Mouse (Mus musculus) mesoderm, embryonic 11.5 days (tissue): ENCODE data around the gene Fam71a.
A peak's percentile ranks its signal among the peaks of the same experiment; 100 is the strongest.

Experiments used
- DNase-seq: peaks from one replicate; pipeline ENCODE4 v3.0.0-alpha.2; 2012; ENCODE audit warnings: low read depth, low spot score

The Fam71a gene

DNA sequence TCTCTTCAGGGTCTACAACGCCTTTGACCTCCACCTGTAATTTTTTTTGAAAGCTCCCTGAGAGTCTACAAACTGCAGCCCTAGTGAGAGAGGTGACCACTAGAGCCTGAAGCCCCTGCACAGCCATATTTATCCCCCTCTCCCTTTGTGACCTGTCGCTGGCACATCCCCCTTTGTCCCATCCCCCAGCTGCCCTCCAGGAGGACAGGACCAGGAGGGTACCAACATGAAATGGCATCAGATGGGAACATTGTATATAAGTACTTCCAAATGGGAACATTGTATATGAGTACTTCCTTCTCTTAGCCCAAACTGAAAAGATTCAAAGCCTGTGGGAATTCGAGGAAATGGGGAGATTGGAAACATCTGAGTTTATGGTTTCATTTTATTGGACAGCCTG lies at the start of gene Fam71a:
Fam71a (minus strand) TSS at position 101 of the 400 bp plus-strand sequence.
- no peak for DNase-seq

DNA sequence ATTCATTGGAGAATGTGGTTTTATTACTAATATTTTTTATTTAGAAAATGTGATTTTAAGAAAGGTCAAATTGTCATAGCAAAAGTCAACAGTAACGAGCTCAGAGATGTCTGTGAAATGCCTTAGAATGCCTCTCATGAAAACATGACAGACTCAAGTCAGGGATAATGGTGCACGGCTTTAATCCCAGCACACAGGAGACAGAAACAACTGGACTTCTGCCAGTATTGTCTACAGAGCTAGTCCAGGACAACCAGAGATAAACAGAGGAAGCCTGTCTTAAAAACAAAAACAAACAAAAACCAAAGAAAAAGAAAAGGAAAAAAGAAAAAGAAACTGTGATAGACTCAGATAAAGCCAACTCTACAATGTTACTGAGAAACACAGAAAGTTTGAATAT lies 46.5 kb upstream of the Fam71a start:
- no peak for DNase-seq

DNA sequence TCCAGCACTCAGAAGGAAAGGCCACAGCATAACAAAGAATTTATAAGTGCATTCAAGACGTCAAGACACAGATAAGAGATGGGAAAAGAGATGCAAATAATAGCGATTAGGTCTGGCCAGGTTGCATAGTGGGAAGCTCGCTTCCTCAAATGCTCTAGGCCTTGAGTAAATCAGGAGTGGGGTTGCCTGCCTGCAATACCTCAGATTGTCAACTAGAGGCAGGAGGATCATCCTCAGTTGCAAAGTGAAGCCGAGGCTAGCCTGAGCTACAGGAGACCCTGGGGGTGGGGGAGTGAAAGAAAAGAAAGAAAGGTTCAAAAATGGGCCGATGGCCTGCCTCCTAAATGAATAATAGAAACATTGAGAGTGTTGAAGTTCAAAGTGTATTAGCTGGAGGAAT lies 41.2 kb upstream of the Fam71a start:
- no peak for DNase-seq

DNA sequence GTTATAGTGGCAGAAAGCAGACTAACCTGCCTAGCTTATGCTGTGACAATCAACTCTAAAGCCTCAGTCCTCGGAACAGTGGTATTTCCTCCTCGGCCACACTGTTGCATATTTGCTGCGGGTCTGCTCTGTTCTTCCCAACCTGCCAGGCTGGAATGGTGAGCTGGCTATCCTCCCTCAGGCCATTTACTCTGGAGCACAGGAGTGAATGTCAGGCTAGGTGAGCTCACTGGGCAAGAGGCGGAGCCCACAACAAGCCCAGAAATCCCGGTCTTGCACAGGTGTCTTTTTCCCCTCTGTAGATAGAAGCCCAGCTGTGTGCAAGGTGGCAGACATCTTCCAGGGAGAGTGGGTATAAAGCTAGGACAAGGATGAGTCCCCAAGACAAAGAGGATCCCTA lies 40.3 kb upstream of the Fam71a start:
- no peak for DNase-seq

- DNase-seq = no peak
Observed at GRCm38 (mm10) chr1:191203496-191203895, 38.9 kb upstream of the Fam71a start.

DNA sequence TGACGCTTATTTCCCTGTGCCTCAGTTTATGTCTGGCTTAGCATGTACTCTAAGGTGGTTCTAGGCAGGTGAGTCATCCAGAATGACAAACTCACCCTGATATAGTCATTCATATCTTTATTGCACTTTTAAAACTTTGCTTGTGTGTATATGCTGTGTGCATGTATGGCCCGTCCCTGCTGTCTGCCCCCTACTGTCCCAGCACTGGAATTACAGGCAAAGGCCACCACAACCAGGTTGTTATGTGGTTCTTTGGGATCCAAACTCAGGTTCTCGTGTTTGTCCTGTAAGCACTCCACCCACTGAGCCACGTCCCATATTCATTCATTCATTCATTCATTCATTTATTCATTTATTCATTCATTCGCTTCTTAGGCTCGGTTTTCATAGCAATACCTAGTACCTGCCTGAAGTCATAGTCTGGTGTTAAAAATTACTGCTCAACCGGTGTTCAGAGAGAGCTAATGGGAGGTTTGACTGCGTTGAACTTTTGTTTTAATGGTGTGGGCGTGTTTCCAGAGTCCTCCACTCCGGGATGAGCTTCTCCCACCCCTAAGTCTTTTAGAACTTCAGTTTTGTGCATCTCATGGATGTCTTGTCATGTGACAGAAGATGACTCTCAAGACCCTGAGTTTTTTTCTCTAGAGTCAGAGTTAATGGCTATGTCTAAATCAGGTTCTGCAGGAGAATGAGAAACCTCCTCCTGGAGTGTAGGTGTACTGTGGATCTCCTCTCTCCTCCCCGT lies 37.8 kb upstream of the Fam71a start:
- no peak for DNase-seq

GRCm38 (mm10) chr1:191200816-191201602 lies 36.4 kb upstream of the Fam71a start:
- no peak for DNase-seq

DNA sequence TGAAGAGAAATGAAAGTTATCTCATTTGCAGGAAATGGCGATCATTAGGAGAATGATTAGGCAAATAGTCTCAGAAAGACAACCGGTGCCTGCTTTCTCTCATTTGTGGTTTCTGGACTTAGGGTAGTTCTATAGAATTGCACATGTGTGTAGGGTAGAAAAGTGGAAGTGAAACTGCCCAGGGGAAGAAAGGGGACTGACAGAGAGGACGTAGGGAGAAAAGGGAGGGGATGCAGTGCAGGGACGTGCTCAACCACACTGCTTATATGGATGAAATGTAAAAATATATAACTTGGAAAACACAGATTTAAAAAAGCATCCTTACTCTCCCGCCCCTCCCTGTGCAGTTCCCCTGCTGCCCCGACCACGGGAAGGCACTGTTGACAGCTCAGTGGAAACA lies 33.3 kb upstream of the Fam71a start:
- DNase-seq = no peak

GRCm38 (mm10) chr1:191196016-191196415 lies 31.4 kb upstream of the Fam71a start:
- no peak for DNase-seq

GRCm38 (mm10) chr1:191193657-191194424 lies 29.2 kb upstream of the Fam71a start:
- no peak for DNase-seq

- no peak for DNase-seq
Observed at GRCm38 (mm10) chr1:191192751-191193150, 28.1 kb upstream of the Fam71a start.

- DNase-seq = no peak
Observed at GRCm38 (mm10) chr1:191192213-191192612, 27.6 kb upstream of the Fam71a start.

DNA sequence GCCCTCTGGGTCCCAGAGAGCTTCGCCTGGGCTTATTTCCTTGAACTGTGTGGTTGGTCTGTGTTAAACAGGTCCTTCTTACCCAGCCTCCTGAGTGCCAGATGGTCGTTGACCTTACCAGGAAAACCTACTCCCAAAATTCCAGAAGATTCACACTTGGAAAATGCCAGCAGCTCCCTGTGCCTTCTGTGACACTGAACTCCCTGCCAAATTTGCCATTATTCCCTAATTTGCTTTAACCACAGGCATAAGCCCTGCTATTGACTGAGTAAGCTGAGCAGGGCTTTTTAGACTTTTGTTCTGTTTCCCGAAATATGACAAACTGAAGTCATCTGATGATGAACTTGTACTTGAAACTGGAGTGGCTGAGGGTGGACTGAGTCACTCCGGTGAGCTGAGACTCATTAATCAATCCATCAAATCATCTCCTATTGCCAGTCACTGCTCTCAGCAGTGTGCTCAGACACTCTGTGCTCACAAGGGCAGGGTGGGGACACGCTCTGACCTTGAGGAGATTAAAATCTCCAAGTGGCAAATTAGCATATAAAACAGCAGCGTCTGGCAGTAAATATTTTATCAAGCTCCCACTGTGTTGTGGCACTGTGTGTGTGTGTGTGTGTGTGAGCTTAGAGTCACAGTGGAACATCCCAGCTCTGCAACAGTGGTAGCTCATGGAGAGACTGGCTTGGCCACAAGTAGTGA lies 25.2 kb upstream of the Fam71a start:
- no peak for DNase-seq

GRCm38 (mm10) chr1:191186386-191186770 lies 21.8 kb upstream of the Fam71a start:
- DNase-seq = no peak

DNA sequence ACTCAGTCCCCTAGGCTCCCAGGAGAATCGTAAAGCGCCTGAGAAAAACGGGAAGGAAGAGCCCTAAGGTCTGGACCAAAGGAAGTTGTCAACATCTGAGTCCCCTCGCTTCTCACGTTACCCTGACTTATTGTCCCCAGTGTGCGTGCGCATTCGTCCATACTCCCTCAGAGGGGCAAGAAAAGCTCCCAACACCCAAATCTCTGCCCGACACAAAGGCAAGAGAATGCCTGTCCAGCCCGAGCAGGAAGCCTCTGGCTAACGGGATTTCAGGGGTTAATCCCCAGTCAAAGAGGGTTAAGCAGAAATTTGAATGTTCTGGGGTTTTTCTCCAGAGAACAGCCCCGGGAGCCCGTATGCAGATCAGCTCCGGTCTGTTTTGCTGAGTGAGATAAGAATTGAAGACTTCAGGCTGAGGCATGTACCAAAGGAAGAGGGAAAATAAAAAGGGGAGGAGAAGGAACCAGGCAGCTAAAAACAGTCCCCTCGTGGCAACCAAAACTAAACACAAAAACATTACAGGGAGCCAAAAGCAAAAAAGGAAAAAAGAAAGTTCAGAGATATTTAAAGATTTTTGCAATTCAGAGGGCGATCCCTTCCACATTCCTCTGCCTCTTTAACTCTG lies 21.3 kb upstream of the Fam71a start:
- peak; percentile 24 for DNase-seq

DNA sequence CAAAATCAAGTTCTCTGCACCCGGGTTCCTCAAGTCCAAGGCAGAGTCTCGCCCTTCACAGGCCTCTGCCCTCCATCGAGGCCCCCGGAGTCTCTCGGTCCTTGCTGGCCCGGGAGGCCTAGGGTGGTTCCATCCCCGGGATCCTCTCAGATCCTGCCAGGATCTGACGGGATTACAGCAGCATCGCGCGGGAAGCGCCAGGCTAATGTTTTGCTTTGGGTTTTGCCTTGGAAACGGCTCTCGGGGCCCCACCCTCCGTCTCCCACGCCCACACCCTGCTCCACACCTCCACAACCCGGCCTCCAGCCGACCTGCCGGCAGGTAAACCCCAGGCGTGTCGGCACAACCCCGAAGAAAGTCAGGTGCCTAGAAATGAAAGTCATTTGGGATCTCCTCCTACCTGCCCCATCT lies 20.2 kb upstream of the Fam71a start:
- DNase-seq = peak; percentile 28

DNA sequence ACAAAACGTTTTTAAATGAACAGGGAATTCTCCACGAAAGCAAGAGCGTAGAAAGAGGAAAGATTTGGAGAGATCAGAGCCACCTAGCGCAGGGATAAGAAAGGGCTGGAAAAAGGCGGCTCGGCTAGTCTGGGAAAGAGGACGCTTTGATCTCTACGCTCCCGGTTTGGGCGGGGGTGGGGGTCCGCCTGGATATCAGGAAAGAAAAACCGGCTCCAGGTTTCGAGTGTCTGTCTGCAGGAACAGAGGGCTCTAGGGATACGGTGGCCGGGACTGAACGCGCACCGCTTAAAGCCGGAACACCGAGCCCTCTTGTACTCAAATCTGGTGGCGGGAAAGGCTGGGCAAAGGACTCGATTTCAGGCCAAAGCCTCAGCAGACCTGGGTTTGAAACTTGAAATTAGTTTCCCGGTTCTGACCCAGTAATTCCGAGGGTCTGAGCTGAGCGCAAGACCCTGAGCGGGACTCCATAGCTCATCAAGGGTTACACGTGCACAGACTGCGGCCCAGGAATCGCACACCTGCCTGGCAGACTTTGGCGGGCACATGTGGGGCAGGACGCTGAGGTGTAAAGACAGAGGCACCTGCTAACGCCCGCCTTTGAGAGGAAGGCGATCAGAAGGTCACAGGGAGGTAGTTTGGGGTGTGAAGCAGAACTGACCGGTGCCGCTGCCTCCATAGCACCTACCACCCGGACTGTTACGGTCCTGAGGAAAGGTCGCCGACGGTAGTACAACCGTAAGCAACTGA lies 19.6 kb upstream of the Fam71a start:
- peak; percentile 30 for DNase-seq

DNA sequence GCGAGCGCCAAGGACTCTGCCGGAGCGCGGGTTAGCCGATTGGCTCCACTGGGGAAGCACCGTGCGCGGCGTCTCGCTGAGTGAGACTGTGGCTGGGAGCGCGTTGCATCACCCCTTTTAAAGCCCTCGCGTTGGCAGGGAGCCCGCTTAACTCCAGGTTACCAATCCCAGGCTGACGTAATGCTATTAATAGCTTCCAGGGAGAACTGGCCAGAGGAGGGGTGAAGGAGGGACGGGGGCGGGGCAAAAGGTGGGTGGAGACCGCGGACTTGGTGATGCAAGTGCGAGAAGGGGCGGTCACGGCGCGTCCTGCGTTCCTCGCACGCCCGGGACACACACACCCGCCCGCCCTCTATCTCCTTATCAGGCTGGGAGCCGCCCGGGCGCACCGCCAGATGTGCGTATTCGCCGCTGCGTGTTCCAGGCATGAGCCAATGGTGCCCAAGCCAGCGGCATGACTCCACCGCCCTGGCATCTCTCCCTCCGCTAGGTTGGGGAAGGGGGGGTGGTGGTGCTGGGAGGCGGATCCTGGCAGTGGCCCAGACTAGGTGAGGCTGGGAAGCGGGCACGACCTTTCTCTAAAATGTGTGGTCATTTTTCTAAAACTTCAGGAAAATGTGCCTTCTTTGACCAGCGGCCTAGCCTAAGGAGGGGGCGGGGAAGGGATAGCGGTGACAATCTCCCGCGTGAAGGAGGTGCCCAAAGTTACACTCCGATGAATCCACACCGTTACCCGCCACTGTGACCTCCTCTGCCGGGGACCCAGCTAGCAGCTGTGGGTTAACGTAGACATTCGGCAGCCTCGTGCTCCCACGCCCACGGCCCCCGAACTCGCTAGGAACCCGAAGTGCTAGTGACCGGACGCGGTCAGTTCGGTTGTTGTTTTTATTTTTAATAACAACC lies 18.8 kb upstream of the Fam71a start:
- peak; percentile 90 for DNase-seq

GRCm38 (mm10) chr1:191182431-191183162 lies 18.0 kb upstream of the Fam71a start:
- DNase-seq = peak; percentile 68
